Mouse (Mus musculus) cortical plate, adult 2 months (tissue): ENCODE results near the gene Tceal1.

Experiments used
- CTCF ChIP-seq: fragments of 200-500 bp; IDR thresholded peaks from 2 replicates; pipeline ENCODE4 v1.5.1; 2011; ENCODE audit warnings: mild to moderate bottlenecking, control low read depth, low read length; ENCODE audit not compliant: insufficient read depth; ENCODE audit errors: extremely low read depth
- POLR2A ChIP-seq: fragments of 200-500 bp; IDR thresholded peaks from 2 replicates; pipeline ENCODE4 v1.6.1; 2011; ENCODE audit warnings: mild to moderate bottlenecking, low read length, control low read depth; ENCODE audit not compliant: insufficient read depth; ENCODE audit errors: extremely low read depth

GRCm38 (mm10) chrX:136742661-136743103, 34.9 kb downstream of the Tceal1 start:
- TF ChIP-seq CTCF (peak; percentile 50), POLR2A (no peak)
